Mouse (Mus musculus) cerebellum, adult 9-11 months (tissue): Measurements from ENCODE around the gene Ctrb1.
A peak's percentile ranks its signal among the peaks of the same experiment; 100 is the strongest.

Experiments
- DNase-seq: peaks from one replicate; pipeline ENCODE4 v3.0.0; 2022

Ctrb1 gene

DNA sequence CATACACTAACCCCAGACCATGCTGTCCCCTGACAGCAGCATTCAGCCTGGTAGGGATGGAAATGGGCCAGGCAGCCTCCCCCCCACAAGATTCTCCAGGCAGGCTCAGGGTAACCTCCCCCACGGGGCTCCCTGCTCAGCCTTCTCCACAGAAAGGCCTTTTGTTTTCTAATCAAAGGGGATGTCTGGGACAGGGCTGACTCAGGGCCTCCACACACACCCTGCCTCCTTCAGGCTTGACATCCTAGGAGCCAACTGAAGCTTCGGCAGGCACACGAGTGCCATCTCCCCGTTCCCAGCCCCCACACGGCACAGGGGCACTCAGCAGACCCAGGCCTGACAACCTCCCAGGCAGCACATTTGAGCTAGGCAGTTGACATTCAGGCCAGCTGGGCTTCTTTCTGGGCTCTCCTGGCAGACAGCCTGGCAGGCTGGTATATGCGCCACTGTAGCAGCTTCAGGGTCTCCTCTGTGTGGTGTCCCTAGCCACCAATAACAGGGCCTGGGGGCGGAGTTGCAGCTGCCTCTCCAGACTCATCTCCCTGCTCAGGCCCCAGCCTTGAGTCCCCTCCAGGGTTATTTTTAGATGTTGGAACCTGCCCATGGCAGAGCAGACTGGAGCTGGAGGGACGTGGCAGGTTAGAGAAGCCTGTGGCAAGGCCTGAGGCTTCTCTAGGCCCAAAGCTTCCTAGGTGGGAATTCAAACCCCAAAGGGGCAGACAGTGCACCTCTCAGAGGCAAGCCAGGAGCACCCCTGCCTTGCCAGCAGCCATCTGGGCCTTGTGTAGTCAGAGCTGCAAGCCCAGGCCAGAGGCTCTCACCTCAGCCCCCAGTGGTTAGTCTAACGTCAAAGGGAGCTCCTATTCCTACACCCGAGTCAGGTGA lies 26.0 kb upstream of the Ctrb1 start:
- peak; percentile 90 for DNase-seq

DNA sequence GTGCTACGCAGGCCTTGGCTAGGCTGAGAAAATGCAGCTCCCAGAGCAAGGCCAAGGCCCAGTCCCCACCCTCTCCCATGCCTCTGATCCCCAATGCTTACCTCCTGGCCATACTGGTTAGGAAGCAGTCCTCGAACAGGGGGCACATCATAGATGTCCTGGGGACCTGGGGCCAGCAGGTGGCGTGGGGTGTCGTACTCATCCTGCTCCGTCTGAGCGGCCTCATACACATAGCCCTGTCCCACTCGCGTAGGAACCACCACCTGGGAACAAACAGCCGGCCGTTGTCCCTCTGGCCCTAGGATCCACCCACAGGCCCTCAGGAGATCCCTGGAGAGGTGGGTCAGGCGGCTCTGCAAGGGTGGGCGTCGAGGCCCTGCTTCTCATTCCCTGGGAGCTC lies 24.7 kb upstream of the Ctrb1 start:
- peak; percentile 44 for DNase-seq

DNA sequence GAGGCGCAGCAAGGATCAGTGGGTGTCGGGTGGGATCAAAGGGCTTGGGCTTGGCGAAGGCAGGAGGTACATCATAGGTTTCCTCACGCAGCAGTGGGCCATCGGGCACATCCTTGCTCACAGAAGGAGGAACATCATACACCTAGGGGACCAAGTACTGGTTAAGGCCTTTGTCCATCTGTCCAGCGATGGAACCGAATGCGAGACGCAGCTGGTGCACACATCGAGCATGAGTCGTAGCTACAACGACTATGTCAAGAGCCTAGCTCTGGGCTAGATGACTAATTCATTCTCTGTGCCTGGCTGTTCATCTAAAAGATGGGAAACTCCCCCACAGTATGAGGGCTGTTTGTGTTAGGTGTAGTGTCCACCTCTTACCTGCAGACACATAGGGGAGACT lies 23.5 kb upstream of the Ctrb1 start:
- no peak for DNase-seq

DNA sequence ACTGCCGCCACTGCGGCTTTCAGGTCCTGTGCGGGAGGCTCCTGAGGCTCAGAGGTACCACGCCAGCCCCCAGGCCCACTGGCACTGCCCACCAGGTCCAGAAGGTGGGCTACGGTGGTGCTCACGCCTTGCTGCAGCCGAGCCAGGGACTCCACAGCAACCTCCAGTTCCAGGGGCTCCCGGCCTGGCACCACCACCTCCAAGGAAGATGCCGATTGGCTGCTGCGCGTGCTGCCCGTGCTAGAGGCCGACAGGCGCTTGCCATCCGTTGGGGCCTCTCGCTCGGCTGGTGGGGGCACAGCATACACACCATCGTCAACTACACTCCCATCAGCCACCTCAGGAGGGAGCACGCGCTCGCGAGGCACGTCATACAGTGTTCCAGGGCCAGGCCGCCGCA lies 23.0 kb upstream of the Ctrb1 start:
- DNase-seq = peak; percentile 48

DNA sequence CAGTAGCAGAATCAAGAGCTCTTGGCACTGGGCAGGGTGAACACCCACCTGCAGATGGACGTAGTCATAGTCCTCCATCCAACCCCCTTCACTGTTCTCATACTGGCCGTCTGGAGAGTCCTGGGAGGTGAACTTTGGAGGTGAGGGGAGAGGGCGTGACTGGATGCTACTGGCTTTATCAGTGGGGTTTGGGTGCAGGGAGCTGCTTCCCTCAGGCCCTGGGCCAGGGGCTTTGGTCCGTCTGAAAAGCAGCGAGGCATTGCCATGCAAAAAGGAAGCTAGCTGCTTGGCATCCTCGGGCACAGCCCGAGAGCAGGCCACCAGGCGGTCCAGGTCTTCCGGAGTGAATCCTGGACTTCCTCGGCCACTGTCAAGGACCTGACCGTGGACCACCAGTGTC lies 22.5 kb upstream of the Ctrb1 start:
- peak; percentile 46 for DNase-seq

DNA sequence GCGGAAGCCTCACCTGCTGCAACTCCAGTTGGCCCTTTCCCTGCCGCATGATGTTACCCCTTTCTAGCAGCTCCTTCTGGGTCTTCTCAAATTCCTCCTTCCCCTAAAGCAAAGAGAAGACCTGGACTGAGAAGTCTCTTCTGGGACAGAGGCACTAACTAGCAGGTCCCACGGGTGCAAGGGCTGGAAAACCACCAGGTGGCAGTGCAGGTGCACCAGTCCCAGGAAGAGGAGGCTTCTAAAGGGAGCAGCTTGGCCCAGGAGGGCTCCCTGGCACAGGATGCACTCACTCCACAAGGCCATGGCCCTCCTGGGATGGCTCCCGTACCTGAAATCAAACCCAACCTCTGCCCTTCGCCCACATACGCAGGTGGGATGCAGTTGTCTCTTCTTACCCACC lies 21.8 kb upstream of the Ctrb1 start:
- DNase-seq = peak; percentile 92

DNA sequence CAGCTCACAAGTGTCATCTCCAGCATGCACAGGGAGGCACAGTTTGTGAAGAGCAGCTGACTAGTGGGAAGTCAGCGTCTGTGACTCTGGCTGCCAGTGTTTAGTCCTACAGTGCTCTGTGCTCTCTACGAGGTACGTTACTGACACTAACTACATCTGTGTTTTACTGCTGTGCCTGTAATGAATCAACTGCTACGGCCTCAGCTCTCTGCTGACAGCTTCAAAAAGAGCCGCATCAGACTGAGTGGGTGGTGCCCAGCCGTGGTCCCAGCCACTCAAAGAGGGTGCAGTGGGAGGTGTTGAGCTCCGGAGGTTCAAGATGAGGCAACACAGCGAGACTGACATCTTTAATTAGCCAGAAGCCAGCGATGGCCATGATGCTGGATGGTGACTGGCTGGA lies 21.3 kb upstream of the Ctrb1 start:
- no peak for DNase-seq

DNA sequence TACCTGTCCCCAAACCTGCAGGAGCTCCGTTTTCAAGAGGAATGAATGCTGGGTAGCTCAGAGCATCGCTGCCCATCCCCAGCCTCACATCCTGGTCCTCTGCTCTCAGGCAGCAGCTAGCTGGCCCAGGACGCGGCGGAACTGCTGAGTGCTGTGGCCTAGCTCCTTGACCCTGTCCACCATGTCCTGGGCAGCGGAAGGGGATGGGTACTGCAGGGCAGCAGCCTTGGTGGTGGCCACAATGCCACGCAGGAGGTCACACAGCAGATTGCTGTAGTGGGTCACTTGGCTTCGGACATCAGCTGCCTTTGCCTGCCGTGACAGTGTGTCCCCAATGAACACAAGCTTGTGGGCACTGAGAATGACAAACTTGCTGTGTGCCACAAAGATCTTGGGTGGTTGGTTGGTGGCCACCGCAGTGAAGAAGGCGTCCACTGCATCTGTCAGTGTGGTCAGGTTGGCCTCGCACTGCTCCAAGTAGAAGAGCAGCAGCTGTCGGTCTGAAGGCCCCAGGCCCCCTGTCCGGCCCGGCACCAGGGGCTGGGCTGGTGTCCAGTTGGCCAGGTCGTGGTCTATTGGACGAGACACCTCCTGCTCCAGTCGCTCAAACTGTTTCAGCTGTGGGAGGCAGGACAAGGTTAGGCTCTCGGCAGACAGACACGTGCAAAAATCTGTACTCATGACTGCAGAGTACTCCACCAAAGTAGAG lies 20.1 kb upstream of the Ctrb1 start:
- DNase-seq = peak; percentile 33

DNA sequence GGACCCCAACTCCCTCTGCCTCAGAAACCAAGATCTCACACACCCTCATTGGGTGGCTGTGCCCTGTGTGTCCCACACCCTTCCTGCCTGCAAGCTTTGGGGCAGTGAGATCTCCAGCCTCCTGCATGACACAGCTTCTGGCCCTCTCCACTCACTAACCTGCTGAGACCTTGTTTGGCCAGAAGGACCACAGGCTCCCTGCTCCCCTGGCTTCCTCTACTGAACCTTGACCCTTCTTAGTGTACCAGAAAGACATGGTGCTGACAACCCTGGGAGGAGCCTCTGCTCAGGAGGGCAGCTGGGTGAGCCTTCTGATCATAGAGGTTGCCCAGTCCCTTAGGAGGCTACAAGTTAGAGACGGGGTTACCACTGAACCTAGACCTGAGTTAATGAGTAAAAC lies 18.4 kb upstream of the Ctrb1 start:
- no peak for DNase-seq

DNA sequence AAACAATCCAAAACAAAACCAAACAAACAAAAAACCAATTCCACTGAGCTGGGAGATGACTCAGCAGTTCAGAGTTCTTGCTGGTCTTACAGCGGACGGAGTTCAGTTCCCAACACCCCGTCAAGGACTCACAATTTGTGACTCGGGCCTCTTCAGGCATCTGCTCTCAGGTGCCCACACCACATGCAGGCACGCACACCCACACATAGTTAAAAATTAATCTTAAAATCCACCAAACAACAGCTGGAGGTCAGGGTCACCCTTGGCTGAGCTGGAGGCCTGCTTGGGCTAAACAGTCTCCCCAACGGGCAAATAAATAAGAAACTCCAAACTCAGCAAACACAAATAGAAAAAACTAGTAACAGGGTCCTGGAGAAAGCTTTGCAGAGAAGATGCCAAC lies 17.5 kb upstream of the Ctrb1 start:
- no peak for DNase-seq

DNA sequence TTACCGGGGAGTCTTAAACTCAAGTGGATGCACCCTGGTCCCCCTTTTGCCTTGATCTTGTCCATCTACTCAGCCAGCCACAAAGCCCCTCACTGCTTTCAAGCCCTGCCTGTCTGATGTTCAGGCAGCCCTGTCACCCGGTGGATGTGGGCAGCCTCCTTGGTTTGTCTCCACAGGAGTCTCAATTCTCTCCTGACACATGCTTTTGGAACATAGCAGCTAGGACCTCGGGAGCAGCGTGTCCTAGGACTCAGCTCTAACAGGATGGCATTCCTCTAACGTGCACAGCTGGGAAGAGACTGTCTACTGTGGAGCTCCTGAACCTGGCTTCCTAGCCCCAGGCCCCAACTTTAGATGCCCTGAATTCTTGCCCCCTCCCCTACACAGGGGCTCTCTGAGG lies 14.9 kb upstream of the Ctrb1 start:
- no peak for DNase-seq

DNA sequence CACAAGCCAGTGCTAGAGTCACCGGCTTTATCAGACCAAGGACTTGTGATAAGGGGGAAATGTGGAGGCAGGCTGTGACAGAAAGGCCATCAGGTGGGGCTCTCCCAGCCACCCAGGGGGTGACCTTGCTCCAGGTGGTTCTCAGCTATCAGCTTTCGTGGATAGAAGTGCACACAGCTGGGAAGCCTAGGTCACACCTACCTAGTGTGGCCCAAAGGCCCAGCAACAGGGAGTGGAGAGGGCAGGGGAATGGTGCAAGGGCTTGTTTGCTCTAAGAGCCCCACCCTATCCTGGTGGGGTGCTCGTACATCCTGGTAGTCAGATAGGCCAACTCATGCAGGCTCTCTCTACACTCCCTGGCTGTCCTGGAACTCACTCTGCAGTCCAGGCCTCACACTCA lies 14.4 kb upstream of the Ctrb1 start:
- DNase-seq = no peak

DNA sequence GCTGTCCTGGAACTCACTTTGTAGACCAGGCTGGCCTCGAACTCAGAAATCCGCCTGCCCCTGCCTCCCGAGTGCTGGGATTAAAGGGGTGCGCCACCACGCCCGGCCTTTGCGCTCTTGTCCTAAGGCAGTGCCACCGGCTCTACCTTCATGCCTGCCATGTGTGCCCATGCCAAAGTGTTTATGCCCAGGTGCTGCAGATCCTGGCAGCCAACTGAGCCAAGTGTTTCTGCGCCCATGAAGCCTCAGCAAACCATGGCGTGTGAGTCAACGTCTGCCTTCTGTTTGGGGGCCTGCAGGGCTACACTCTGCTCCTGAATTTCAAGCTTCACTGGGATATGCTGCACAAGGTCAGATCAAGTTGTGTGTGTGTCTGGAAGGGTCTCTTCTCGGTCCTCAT lies 13.8 kb upstream of the Ctrb1 start:
- peak; percentile 58 for DNase-seq

DNA sequence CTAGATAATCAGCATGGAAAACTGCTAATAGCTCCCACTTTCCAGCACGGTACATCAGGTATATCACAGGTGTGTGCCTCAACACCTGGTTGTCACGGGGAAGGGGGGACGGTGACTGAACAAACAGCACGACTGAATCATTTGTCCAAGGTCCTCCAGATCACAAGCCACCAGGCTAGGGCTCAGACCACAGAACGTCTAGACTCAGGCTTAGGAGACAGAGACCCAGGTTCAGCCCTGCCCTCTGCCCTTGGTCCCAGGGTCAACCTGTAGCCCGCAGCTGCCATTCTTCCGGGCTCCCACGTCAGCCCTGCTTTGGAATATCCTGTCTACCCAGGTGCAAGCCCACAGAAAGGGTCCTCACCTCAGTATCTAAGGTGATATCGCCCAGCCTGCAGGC lies 10.6 kb upstream of the Ctrb1 start:
- DNase-seq = no peak

DNA sequence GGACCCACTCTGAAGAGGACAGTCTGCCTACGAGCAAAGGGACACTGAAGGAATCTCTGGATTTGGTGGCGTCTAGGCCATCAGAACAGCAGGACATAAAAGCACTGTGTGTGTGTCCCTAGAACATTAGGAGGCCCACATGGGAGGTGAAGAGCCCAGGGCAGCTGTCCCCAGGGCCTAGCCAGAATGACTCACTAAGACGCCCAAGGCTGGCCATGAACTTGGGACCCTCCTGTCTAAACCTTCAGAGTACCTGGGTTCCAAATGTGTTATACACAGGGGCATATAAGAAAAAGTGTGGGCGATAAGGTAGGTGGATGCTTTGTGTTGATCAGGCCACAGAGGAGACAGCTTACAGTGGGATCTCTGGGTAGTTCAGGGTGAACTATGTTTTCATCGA lies 9.9 kb upstream of the Ctrb1 start:
- DNase-seq = no peak

DNA sequence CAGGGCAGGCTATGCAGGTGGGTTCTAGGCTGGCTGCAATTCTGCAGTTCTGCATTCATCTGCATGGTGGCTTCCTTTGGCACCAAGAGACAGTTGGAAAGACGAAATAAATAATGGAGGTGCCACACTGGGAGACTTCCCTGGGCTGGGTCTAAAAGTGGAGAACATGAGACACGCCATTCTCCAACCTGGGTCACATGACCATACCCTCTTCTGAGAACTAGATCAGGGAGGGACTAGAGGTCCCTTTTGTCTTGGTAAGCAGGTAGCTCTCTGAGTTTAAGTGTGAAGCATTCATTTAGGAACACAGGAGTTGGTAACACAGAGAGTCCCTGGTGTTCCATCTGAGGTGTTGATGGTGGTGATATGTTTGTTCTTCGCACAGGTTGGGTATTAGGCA lies 9.4 kb upstream of the Ctrb1 start:
- no peak for DNase-seq

DNA sequence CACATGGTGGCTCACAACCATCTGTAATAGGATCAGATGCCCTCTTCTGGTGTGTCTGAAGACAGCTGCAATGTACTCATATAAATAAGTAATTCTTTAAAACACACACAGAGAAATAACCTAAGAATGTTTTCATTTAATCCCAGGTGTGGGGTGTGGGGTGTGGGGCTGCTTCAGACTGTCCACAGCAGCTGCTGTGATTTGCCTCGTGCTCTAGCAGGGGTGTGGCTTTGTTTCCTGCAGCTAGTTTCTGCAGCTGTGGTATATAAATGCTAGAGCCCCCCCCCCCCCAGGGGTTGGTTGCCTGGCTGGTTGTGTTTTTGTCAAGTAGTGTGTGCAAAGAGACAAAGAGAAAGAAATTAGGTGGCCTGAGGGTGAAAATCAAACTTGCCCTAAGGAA lies 8.2 kb upstream of the Ctrb1 start:
- DNase-seq = no peak

DNA sequence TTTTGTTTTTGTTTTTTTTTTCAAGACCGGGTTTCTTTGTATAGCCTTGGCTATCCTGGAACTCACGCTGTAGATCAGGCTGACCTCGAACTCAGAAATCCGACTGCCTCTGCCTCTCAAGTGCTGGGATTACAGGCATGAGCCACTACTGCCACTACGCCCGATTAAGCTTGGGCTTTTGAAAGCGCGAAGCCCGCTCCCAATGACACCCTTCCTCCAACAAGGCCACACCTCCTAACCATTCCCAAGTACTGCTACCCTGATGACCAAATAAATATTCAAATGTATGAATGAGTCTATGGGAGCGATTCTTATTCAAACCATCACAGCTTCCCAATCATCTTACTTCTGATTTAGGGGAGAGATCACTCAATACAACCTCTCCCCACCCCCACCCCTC lies 6.8 kb upstream of the Ctrb1 start:
- no peak for DNase-seq

DNA sequence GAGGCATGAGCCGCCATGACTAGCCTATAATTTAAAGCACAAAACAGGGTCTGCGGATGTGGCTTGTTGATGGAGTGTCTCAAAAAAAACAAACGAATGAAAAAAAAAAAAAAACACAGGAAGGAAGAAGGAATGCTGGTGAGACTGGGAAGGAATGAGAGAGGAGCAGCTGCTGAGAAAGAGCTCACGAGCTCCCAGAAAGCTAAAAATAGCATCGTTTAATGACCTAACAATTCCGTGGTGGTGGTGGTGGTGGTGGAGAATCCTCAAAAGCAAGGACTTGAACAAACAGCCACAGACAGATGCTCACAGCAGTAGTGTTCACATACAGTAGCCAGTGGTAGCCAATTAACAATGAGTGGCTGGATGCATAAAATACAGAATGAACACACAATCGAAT lies 4.6 kb upstream of the Ctrb1 start:
- DNase-seq = no peak

DNA sequence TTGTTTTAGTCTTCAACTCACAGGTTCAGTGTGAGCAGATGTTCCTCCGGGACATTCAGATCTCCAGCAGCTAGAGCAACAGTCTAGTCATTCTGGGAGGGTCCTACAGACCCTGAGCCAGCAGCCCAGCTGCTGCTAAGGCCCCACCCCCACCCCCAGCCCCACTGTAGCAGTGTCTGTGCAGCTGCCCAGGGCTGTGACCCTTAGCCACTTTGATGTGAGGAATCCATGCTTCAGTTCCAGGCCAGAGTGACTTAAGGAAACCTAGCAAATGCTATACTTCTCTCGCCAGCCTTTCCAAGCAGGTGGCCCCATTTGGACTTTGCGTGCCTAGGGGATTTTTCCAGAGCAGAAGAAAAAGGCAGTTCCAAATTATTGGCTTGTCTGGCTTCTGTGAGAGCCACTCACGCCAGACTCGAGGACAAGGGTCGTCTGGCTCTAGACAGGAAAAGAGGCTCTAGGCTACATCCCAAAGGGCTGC lies 2.5 kb upstream of the Ctrb1 start:
- no peak for DNase-seq

DNA sequence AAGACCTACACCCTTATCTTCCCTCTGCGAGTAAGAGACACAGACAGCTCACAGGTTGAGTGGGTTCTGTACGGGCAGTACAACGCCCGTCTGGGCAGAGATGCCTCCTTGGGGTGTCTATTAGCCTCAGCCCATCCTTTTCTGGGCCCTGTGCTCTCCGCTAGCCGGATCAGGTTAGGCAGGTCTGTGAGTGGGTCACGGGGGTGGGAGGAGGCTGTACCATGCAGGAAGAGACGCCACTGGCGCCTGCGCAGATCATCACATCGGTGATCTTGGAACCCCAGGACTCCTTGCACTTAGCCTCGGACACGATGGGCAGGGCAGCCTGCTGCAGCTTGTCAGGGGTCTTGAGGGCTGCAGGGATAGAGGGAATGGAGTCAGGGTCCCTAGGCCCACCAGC lies 3.9 kb downstream of the Ctrb1 start:
- no peak for DNase-seq

DNA sequence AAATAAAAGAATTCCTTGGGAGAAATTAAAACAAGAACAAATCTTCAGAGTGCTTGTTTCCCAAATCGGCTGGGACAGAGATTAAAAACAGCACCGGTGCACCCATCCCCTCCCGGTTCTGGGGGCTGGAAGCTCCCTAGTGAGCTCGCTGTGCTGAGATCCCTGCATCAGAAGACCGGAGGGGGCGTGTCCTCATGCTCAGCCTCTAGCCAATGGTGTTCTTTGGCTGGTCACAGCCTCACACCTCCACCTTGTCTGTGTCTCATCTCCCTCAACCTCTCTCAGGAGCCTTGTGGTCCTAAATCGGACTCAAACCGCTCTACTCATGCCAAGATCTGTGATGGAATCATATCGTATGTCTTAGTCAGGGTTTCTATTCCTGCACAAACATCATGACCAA lies 8.3 kb downstream of the Ctrb1 start:
- DNase-seq = no peak

DNA sequence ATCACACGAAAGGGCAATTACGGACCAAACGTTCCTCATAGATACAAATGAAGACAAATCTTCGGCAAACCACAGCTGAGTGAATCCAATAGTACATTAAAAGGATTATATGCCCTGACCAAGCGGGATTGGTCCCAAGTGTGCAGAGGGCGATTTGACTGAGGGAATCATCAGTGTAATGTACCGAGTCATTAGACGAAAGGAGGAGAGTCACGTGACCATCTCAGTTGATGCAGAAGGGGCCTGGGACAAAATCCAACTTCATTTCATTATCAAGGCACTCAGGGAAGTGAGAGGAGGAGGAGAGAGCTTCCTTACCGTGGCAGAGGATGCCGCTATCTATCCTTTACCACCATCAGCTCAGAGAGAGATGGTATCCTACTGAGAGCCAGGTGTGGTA lies 9.7 kb downstream of the Ctrb1 start:
- no peak for DNase-seq

DNA sequence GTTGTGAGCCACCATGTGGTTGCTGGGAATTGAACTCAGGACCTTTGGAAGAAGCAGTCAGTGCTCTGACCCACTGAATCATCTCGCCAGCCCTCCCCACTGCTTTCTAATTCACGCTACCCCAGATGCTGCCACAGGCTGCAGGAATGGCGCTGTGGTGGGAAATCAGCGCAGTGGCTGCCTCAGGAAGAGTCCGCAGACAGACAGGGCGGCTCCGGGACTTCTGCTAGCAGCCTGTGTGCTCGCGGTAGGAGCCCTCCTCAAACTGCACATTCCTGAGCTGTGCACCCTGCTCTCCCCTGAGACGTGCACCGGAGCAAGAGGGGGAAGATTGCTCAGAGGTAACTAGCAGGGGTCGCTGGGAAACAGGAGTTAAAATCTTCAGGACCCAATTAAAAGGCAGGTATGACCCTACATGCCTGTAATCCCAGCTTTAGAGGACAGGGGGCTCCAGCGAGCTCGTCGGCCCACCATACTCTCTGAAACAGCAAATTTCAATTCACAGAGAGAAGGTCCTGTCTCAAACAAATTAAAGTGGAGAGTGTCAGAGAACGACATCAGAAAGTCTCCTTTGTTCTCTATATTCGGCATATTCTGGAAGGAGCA lies 10.3 kb downstream of the Ctrb1 start:
- no peak for DNase-seq
